Mouse (Mus musculus) Patski (cell line): ENCODE data around the gene Dyrk1a. TPM values are rescaled to one million over a fixed set of nuclear protein-coding genes. Genes with fewer than 3 reads are reported as not detected.

Experiments
- ATAC-seq: fragments of 100-300 bp; one replicate; pipeline ENCODE4 v1.8.0; 2021
- CTCF ChIA-PET: fragments of 350-600 bp; sonication (Branson Sonifier 250); formaldehyde crosslinking; loops from one replicate; lab custom pipeline; 2022; ENCODE audit warnings: inconsistent platforms; lab: Charles Lee
- POLR2A ChIA-PET: fragments of 350-600 bp; sonication (Branson Sonifier 250); formaldehyde crosslinking; loops from one replicate; lab custom pipeline; 2022; ENCODE audit warnings: antibody characterized with exemption, inconsistent platforms; lab: Charles Lee
- DNase-seq: peaks from one replicate; pipeline ENCODE4 v3.0.0-alpha.2; 2011; ENCODE audit warnings: low read depth, low spot score
- H3K27me3 ChIP-seq: fragments of 371-371 bp; one replicate; pipeline ENCODE4 v1.5.1; 2021
- CTCF ChIP-seq: fragments of 100-300 bp; IDR thresholded peaks from one replicate; pipeline ENCODE4 v1.5.1; 2021
- in situ Hi-C: fragments of 300-500 bp; cut with MboI; formaldehyde crosslinking; loops from 3 replicates; pipeline ENCODE4 v1.11.1; 2018; ENCODE audit warnings: low pct_unique_long_range_greater_than_20kb, mixed read lengths
- polyA plus RNA-seq: library from polyadenylated mRNA; unstranded; gene quantifications from one replicate; pipeline ENCODE4 v1.2.3, GENCODE M21; 2021

The Dyrk1a gene
- polyA plus RNA-seq, 1 experiment from 2014 or later, result 27.3 TPM

GRCm38 (mm10) chr16:94602730-94603129 lies 32.9 kb downstream of the Dyrk1a start:
- POLR2A ChIA-PET, result interaction anchor here (1.0 kb wide), 1 partner anchor 31 kb away, joined by 3 read pairs; no protein-coding TSS in a partner anchor
- TF ChIP-seq CTCF, result no peak
- in situ Hi-C loops, result no loop called here
- ATAC-seq (no peak), DNase-seq (no peak)
- CTCF ChIA-PET, result interaction anchor here (1.0 to 1.9 kb wide), 4 partner anchors 9 to 19 kb away, joined by 3 to 4 read pairs (median 4); no protein-coding TSS in a partner anchor
- H3K27me3 ChIP-seq, result no peaks in the 10 kb centered on the region

GRCm38 (mm10) chr16:94606169-94606568 lies 36.4 kb downstream of the Dyrk1a start:
- in situ Hi-C loops, result no loop called here
- no peak for ATAC-seq
- ChIA-PET POLR2A (no interaction called here), CTCF (interaction anchor here (0.9 kb wide), 1 partner anchor 13 kb away, joined by 3 read pairs; no protein-coding TSS in a partner anchor)
- TF ChIP-seq CTCF, result no peak
- DNase-seq, result no peak
- no peaks in the 10 kb centered on the region for H3K27me3 ChIP-seq

- no peak for DNase-seq
- in situ Hi-C loops, result no loop called here
- no peak for ATAC-seq
- H3K27me3 ChIP-seq, result no peaks in the 10 kb centered on the region
- TF ChIP-seq CTCF, result no peak
- CTCF ChIA-PET, result interaction anchor here (0.7 to 1.4 kb wide), 3 partner anchors 9 to 16 kb away, joined by 3 to 5 read pairs (median 3); no protein-coding TSS in a partner anchor
- POLR2A ChIA-PET, result interaction anchor here (1.1 kb wide), 1 partner anchor 72 kb away, joined by 3 read pairs; no protein-coding TSS in a partner anchor
Observed at GRCm38 (mm10) chr16:94607468-94607867, 37.7 kb downstream of the Dyrk1a start.

- CTCF ChIA-PET, result interaction anchor here (1.3 to 2.1 kb wide), 3 partner anchors 10 to 23 kb away, joined by 3 to 7 read pairs (median 5); no protein-coding TSS in a partner anchor
- no peak for TF ChIP-seq CTCF
- in situ Hi-C loops, result no loop called here
- ATAC-seq, result no peak
- no peaks in the 10 kb centered on the region for H3K27me3 ChIP-seq
- no peak for DNase-seq
- POLR2A ChIA-PET, result no interaction called here
Observed at GRCm38 (mm10) chr16:94608706-94609594, 39.1 kb downstream of the Dyrk1a start.

GRCm38 (mm10) chr16:94612573-94612972 lies 42.8 kb downstream of the Dyrk1a start:
- POLR2A ChIA-PET, result no interaction called here
- ATAC-seq, result no peak
- CTCF ChIA-PET, result no interaction called here
- DNase-seq, result no peak
- in situ Hi-C loops, result no loop called here
- TF ChIP-seq CTCF, result no peak
- no peaks in the 10 kb centered on the region for H3K27me3 ChIP-seq

- in situ Hi-C loops, result loop anchor here (5.0 kb wide), 1 partner anchor 100 kb away; no protein-coding TSS in a partner anchor
- no peak for DNase-seq
- CTCF ChIA-PET, result interaction anchor here (1.1 to 3.0 kb wide), 5 partner anchors 10 to 56 kb away, joined by 3 to 10 read pairs (median 3); no protein-coding TSS in a partner anchor
Observed at GRCm38 (mm10) chr16:94617255-94617654, 47.4 kb downstream of the Dyrk1a start.

GRCm38 (mm10) chr16:94618543-94618942 lies 48.7 kb downstream of the Dyrk1a start:
- in situ Hi-C loops, result loop anchor here (5.0 kb wide), 1 partner anchor 101 kb away; no protein-coding TSS in a partner anchor
- DNase-seq, result no peak
- CTCF ChIA-PET, result interaction anchor here (0.8 to 3.0 kb wide), 6 partner anchors 12 to 87 kb away, joined by 3 to 10 read pairs (median 3); no protein-coding TSS in a partner anchor
- no peaks in the 10 kb centered on the region for H3K27me3 ChIP-seq
- peak; percentile 77 for TF ChIP-seq CTCF
- no peak for ATAC-seq
- POLR2A ChIA-PET, result interaction anchor here (0.9 kb wide), 1 partner anchor 47 kb away, joined by 3 read pairs; no protein-coding TSS in a partner anchor

More at GRCm38 (mm10) chr16:94617255-94617654, 47.4 kb downstream of the Dyrk1a start:
- H3K27me3 ChIP-seq, result no peaks in the 10 kb centered on the region
- peak; percentile 43 for TF ChIP-seq CTCF
- no peak for ATAC-seq
- POLR2A ChIA-PET, result no interaction called here

GRCm38 (mm10) chr16:94619301-94619700 lies 49.5 kb downstream of the Dyrk1a start:
- in situ Hi-C loops, result loop anchor here (5.0 kb wide), 1 partner anchor 102 kb away; no protein-coding TSS in a partner anchor
- ChIA-PET CTCF (interaction anchor here (1.1 to 3.0 kb wide), 4 partner anchors 13 to 43 kb away, joined by 3 to 10 read pairs (median 3); no protein-coding TSS in a partner anchor), POLR2A (no interaction called here)
- DNase-seq (no peak), ATAC-seq (no peak)
- no peaks in the 10 kb centered on the region for H3K27me3 ChIP-seq
- no peak for TF ChIP-seq CTCF

- in situ Hi-C loops, result no loop called here
- CTCF ChIA-PET, result no interaction called here
- TF ChIP-seq CTCF, result no peak
- POLR2A ChIA-PET, result no interaction called here
- DNase-seq (no peak), ATAC-seq (no peak)
- H3K27me3 ChIP-seq, result no peaks in the 10 kb centered on the region
Observed at GRCm38 (mm10) chr16:94624871-94625270, 55.1 kb downstream of the Dyrk1a start.

- ATAC-seq (no peak), DNase-seq (no peak)
- TF ChIP-seq CTCF, result no peak
- in situ Hi-C loops, result no loop called here
- no peaks in the 10 kb centered on the region for H3K27me3 ChIP-seq
- CTCF ChIA-PET, result no interaction called here
- POLR2A ChIA-PET, result no interaction called here
Observed at GRCm38 (mm10) chr16:94625639-94626038, 55.8 kb downstream of the Dyrk1a start.
